Mouse (Mus musculus) lung, embryonic 14.5 days (tissue): ENCODE data around the gene Snx33. TPM values are rescaled to one million over a fixed set of nuclear protein-coding genes. Genes with fewer than 3 reads are reported as not detected.
A peak's percentile ranks its signal among the peaks of the same experiment; 100 is the strongest.
"Not testable (repeated sequence)": the region's sequence is repeated elsewhere in the genome, so short reads cannot be mapped to it uniquely, and the experiment has no call there.

Experiments used
- ATAC-seq: fragments of 200-750 bp; cut with Nextera tagmentation; 2 replicates; pipeline ENCODE4 v1.8.0; 2017; ENCODE audit warnings: mild to moderate bottlenecking, moderate TSS enrichment, moderate library complexity; ENCODE audit not compliant: insufficient read depth
- DNase-seq: peaks from one replicate; pipeline ENCODE4 v3.0.0-alpha.2; 2015
- H3K27ac ChIP-seq: fragments of 300-500 bp; sonication (generic); 2 replicates; pipeline ENCODE4 v1.5.1; 2014; ENCODE audit warnings: low read depth, mild to moderate bottlenecking, moderate library complexity
- H3K27me3 ChIP-seq: fragments of 300-500 bp; sonication (generic); 2 replicates; pipeline ENCODE4 v1.6.1; 2014; ENCODE audit warnings: low read length, control low read depth; ENCODE audit not compliant: insufficient read depth
- H3K36me3 ChIP-seq: fragments of 300-500 bp; sonication (generic); 2 replicates; pipeline ENCODE4 v1.6.1; 2014; ENCODE audit warnings: control low read depth; ENCODE audit not compliant: insufficient read depth
- H3K4me1 ChIP-seq: fragments of 300-500 bp; sonication (generic); 2 replicates; pipeline ENCODE4 v1.6.1; 2014; ENCODE audit warnings: antibody characterized with exemption, control low read depth; ENCODE audit not compliant: insufficient read depth
- H3K4me2 ChIP-seq: fragments of 300-500 bp; sonication (generic); 2 replicates; pipeline ENCODE4 v1.6.1; 2014; ENCODE audit warnings: mild to moderate bottlenecking
- H3K4me3 ChIP-seq: fragments of 300-500 bp; sonication (generic); 2 replicates; pipeline ENCODE4 v1.5.1; 2014; ENCODE audit warnings: low read depth, low read length
- H3K9ac ChIP-seq: fragments of 300-500 bp; sonication (generic); 2 replicates; pipeline ENCODE4 v1.6.1; 2014
- H3K9me3 ChIP-seq: fragments of 300-500 bp; sonication (generic); 2 replicates; pipeline ENCODE4 v1.6.1; 2016; ENCODE audit warnings: low read depth, low read length, control low read depth
- CTCF ChIP-seq: IDR thresholded peaks from 2 replicates; pipeline ENCODE4 v1.5.1; 2016; ENCODE audit warnings: antibody characterized with exemption, low read depth
- WGBS: fragments of 180-500 bp; shearing (Covaris S2); extraction: QIAGEN DNeasy Blood & Tissue Kit; methylation state at CpG from one replicate; pipeline ENCODE4 v1.1.7; 2014; 5-methylcytosine and 5-hydroxymethylcytosine counted together
- polyA plus RNA-seq: library from polyadenylated mRNA; unstranded; fragments of >200 nt; fragmentation: Nextera tagmentation; extraction: Ambion mirVana; gene quantifications from 2 replicates; pipeline ENCODE4 v1.2.1, GENCODE M21; 2014

Gene Snx33
- polyA plus RNA-seq, 1 experiment from 2014 or later, result 9.5 TPM

DNA sequence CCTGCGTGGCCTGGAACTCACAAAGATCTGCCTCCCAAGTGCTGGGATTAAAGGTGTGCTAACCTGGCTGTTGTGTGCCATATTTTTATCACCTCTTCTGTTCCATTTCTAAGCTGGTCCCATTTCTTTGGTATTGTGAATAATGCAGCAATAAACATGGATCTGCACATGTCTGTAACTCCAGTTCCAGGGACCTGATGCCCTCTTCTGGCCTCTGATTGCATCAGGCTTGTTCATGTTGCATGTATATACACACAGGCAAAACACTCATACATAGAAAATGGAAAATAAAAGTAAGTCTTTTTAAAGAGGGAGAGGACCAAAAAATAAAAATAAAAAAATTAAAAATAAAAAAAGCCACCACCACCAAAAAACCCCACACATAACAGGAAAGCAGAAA, 25.4 kb upstream of the Snx33 start:
- H3K27ac ChIP-seq, result no peak overlapping the region
- TF ChIP-seq CTCF, result no peak
- H3K9ac ChIP-seq, result no peak overlapping the region
- peaks cover 7% of the 10 kb centered on the region; the same call in 1 of the 2 replicates for H3K4me1 ChIP-seq
- DNase-seq (no peak), ATAC-seq (no peak)
- H3K4me3 ChIP-seq, result no peak overlapping the region
- H3K36me3 ChIP-seq, result no peaks in the 10 kb centered on the region
- H3K4me2 ChIP-seq, result no peak overlapping the region
- no peaks in the 10 kb centered on the region for H3K9me3 ChIP-seq
- 92% methylated on average over 1 of the region's 1 CpGs for WGBS
- no peaks in the 10 kb centered on the region for H3K27me3 ChIP-seq

DNA sequence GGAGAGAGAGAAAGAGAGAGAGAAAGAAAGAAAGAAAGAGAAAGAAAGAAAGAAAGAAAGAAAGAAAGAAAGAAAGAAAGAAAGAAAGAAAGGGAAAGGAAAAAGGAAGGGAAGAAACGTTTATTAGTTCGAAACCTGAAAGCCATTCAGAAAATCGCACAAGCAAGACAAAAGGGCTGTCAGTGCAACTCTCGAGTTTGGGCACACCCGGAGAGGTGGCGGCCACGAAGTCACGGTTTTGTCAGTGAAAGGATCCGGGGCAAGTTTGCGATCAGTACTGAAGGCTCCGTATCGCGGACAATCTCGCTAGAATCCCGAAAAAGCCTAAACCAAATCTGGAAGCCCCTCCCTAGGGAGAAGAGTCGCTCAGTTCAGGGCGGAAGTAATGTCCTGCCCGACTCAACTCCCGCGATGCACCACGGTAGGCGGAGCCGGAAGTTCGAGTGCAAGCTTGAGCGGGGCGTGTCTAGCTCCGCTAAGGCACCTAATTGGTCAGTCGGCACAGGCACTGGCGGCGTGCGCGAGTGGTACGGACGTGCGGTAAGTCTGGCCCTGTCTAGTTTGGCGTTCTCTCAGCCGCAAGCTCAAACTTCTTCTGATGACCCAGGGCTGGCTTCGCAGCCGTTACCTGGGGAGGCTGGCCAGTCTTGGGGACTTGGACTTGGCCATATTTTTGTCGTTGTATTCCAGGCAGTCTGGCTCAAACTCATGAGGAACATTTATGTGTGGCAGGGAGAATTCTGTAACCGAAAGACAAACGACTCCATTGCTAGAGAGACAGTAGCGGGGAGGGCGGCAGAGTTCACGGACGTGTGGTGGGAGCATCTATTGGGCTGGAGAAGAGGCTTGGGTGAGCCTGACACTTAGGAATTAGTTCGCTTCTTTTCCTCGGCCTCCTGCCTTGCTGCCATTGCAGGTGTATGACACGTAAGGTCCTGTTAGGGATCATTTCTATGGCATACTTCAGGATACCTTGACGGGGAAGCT, 22.5 kb upstream of the Snx33 start, which contains the start of gene Snupn:
Gene Snupn (plus strand): TSS at position 465 of the 987 bp plus-strand sequence.
- H3K4me2 ChIP-seq, result peak within 1 kb of the TSS; percentile 84
- peak within 1 kb of the TSS; percentile 84 for H3K9ac ChIP-seq
- H3K27me3 ChIP-seq, result no peaks in the 10 kb centered on the region
- H3K27ac ChIP-seq, result peak within 1 kb of the TSS; percentile 92
- DNase-seq (peak; percentile 100), ATAC-seq (peak; percentile 100)
- no peaks in the 10 kb centered on the region for H3K9me3 ChIP-seq
- H3K36me3 ChIP-seq, result no peaks in the 10 kb centered on the region
- H3K4me1 ChIP-seq, result peaks cover 7% of the 10 kb centered on the region; the same call in 1 of the 2 replicates
- TF ChIP-seq CTCF, result no peak
- WGBS, result under 1% methylated on average over 50 of the region's 50 CpGs
- H3K4me3 ChIP-seq, result peak within 1 kb of the TSS; percentile 59

DNA sequence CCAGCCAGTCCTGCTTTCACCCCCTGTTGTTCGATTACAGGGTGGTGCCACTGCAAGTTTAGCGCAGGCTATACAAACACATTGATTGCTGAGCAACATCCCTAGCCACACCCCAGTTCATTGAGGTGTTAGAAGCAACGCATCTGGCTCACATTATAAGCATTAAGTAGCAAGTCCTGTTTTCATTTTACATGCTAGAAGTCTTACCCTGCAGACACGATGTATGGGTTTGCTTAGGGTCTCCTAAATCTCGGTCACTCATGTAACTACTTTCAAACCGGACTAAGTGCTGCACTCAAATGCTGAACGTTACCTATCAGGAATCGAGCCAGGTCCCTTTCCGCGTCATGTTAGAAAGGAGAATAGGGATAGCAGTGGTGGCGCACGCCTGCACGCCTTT, 21.6 kb upstream of the Snx33 start:
- ATAC-seq (no peak), DNase-seq (peak; percentile 26)
- H3K4me1 ChIP-seq, result peaks cover 7% of the 10 kb centered on the region; the same call in 1 of the 2 replicates
- no peaks in the 10 kb centered on the region for H3K9me3 ChIP-seq
- H3K9ac ChIP-seq, result peak overlapping the region; percentile 45
- no peak overlapping the region for H3K27ac ChIP-seq
- TF ChIP-seq CTCF, result no peak
- no peaks in the 10 kb centered on the region for H3K27me3 ChIP-seq
- WGBS, result 20% methylated on average over 13 of the region's 13 CpGs
- peak overlapping the region; percentile 57 for H3K4me2 ChIP-seq
- H3K36me3 ChIP-seq, result no peaks in the 10 kb centered on the region
- H3K4me3 ChIP-seq, result peak overlapping the region; percentile 59

DNA sequence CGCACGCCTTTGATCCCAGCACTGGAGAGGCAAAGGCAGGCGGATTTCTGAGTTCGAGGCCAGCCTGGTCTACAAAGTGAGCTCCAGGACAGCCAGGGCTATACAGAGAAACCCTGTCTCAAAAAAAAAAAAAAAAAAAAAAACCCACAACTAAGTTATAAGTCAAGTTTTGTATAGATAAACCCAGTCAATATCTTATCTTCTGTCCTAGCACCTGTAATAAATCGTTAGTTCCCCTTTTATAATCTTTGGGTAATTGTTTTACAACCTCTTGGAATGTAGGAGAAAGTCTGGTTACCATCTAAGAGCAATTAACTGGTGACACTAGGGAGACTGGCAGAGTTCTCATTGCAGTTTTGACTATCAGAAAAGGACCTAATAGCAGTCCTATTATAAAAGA, 20.5 kb upstream of the Snx33 start:
- not testable (repeated sequence) for H3K4me3 ChIP-seq, DNase-seq, H3K4me1 ChIP-seq, H3K36me3 ChIP-seq, H3K27ac ChIP-seq, H3K9ac ChIP-seq, H3K27me3 ChIP-seq, ATAC-seq, H3K9me3 ChIP-seq, H3K4me2 ChIP-seq
- WGBS, result 65% methylated on average over 5 of the region's 5 CpGs

DNA sequence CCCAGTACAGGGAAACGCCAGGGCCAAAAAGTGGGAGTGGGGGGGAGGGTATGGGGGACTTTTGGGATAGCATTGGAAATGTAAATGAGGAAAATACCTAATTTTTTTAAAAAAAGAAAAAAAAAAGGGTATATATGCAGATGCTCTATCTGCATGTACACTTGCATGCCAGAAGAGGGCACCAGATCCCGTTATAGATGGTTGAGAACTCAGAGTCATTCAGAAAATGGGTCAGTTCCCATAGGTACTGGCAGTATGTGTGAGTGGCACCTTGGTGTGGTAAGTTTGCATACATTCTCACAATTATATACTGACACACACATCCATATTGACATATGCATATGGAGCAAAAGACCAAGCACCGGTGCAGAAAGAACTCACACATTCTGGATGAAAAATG, 19.3 kb upstream of the Snx33 start:
- 33% methylated on average over 3 of the region's 3 CpGs for WGBS
- not testable (repeated sequence) for H3K36me3 ChIP-seq, H3K9ac ChIP-seq, H3K4me1 ChIP-seq, H3K27me3 ChIP-seq, H3K9me3 ChIP-seq, H3K4me3 ChIP-seq, H3K4me2 ChIP-seq, H3K27ac ChIP-seq, ATAC-seq
- DNase-seq, result peak; percentile 72
- TF ChIP-seq CTCF, result peak; percentile 77

DNA sequence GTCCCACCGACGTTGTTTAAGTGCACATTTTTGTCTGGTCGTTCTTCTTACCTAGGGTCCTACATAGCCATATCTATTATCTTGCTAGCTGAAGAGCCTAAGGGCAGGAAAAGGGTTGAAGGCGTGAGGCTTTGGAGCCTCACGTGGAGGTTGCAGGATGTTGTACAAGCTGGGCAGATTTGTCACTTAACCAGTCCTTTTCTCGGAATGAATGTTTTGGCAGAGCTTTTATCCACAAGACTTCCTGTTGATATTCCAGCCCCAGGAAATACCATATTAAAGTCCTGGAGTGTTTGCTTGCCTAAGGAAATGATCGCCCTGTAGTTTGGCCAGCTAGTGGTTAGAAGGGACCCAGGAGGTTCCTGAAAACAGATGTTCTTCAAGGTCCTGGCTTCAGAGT, 10.2 kb upstream of the Snx33 start:
- DNase-seq (peak; percentile 70), ATAC-seq (no peak)
- no peaks in the 10 kb centered on the region for H3K27me3 ChIP-seq
- 0 out of 2 replicates have a peak, but pooled peaks cover 3% of the 10 kb centered on the region for H3K4me1 ChIP-seq
- peak overlapping the region; percentile 80 for H3K4me3 ChIP-seq
- peak overlapping the region; percentile 81 for H3K9ac ChIP-seq
- TF ChIP-seq CTCF, result no peak
- peak overlapping the region; percentile 62 for H3K4me2 ChIP-seq
- WGBS, result under 1% methylated on average over 7 of the region's 7 CpGs
- H3K27ac ChIP-seq, result peak overlapping the region; percentile 92
- H3K9me3 ChIP-seq, result no peaks in the 10 kb centered on the region
- no peaks in the 10 kb centered on the region for H3K36me3 ChIP-seq
